Mouse (Mus musculus): ENCODE data around the gene Kcnk10. TPM values are rescaled to one million over a fixed set of nuclear protein-coding genes. Genes with fewer than 3 reads are reported as not detected.

The Kcnk10 gene
- total RNA-seq, 1 experiment from 2014 or later, result not detected

DNA sequence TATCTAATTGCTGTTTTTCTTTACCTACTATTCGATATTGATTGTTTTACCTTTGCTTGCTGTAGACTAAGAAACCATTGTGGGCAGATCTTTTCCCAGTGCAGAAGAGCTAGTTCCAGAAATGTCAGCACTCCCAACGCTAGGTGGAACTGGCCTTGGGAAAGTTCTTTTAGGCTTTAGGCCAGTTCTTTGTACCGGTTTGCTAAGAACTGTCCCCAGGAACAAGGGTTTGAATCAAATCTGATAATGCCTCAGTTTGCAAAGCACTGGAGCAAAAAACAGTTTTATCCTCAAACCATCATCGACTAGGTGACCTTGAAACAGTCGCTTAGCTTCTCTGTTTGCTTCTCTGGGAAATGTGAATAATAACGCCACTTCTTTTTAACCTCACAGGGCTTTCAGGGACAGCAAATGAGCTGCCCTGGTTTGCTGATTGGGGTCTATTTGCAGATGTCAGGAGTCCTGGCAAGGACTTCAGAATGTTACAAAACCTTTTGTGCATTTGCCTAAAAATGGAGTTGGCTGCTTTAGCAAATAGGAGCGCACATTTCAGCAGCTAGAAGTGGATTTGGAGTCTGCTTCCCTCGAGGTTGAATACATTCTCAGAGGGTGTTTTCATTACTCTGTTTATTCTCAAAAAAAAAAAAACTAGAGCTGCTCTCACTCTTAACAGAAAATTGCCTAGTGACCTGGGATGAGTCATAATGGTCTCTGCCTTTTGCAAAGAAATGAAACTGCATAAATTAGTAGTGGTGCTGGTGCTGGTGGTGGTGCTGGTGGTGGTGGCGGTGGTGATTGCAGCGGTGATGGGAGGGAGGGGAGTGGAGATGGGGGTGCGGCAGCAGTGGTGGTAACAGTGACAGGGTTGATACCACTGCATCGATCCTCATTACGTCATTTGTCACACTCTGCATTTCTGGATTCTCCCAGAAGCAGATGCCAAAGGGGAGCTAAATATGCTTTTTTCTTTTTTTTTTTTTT is 53.5 kb downstream of the Kcnk10 start:
- no peak for ATAC-seq (replicated peaks; ENCODE audit: low read depth, poor library complexity, severe bottlenecking)

DNA sequence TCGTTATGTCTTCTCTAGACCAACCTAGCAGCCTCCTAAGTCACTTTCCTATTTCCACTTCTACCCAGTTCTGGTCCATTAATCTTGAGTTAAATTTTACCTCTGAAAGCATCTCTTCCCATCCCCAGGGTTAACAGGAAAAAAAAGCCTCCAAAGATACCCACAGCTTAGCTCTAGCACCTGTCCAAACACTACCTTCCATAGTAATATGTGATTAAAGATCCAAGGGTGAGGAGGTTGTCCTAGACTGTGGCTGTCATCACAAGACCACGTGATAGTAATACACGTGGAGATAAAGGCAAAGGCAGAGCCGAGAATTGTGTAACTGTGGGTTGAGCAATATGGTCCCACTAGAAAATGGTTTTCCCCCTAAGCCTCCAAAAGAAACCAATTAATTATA is 56.8 kb downstream of the Kcnk10 start:
- no peak for ATAC-seq (replicated peaks; ENCODE audit: low read depth, poor library complexity, severe bottlenecking)

DNA sequence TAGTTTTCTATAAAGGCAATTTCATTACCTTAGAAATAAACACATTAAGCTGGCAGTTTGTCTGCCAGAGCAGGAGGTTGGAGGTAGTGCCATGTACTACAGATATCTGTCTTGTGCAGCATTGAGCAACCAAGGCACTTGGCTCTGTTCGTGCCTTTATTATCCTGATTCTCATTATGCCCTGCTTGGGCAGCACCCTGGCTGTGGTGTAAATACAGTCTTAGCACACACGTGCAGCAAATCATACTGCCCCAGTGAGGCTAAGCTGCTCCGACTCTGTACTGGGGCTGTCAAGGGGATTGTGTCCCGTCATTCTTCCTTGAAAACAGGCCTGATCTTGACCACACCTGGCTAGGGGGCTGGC is 57.6 kb downstream of the Kcnk10 start:
- ATAC-seq (replicated peaks; ENCODE audit: low read depth, poor library complexity, severe bottlenecking), result no peak

DNA sequence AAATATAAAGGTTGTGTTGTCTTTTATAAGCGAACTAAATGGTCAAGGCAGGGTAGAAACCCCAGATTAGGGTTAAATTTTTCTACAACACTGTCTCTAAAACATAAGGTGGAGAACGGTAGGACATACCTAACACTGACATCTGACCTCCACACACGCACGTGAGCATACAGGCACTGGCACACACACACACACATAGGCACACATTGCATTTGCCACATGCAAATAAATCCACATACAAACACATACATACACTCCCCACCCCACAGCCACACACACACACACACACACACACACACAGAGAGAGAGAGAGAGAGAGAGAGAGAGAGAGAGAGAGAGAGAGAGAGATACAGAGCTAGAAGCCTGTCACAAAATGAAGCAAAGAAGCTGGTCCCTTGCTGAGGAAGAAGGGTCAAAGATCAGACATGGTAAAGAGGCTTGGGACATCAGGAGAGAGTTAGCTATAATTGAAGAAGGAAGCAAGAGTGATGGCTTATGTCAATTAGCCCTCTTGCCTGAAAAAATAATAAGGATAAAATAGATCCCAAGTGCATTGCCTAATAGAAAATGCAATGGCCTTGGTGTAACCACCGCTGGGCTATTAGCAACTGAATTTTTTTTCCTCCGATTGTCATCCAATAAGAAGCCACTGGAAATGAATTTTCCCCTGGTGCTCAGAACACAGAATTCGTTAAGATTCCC is 58.1 kb downstream of the Kcnk10 start:
- ATAC-seq (replicated peaks; ENCODE audit: low read depth, poor library complexity, severe bottlenecking), result no peak

DNA sequence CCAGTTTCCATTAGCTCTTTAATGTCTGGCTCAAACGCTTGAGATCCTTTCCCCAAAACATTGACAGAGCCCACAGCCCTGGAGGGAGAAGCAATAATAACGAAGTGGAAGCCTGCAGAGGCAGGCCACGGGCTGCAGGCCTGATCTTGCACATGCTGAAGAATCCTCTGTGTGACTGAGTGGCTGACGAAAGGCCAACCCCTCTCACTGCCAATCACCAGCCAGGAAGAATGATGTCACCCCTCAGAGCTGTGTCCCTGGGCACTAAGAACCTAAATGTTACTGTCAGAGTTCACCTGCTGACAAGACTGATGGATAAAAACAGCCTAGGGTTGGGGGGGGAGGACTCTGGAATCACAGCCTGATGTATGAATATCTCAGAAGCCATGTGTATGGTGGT is 72.5 kb downstream of the Kcnk10 start:
- ATAC-seq (replicated peaks; ENCODE audit: low read depth, poor library complexity, severe bottlenecking), result no peak

DNA sequence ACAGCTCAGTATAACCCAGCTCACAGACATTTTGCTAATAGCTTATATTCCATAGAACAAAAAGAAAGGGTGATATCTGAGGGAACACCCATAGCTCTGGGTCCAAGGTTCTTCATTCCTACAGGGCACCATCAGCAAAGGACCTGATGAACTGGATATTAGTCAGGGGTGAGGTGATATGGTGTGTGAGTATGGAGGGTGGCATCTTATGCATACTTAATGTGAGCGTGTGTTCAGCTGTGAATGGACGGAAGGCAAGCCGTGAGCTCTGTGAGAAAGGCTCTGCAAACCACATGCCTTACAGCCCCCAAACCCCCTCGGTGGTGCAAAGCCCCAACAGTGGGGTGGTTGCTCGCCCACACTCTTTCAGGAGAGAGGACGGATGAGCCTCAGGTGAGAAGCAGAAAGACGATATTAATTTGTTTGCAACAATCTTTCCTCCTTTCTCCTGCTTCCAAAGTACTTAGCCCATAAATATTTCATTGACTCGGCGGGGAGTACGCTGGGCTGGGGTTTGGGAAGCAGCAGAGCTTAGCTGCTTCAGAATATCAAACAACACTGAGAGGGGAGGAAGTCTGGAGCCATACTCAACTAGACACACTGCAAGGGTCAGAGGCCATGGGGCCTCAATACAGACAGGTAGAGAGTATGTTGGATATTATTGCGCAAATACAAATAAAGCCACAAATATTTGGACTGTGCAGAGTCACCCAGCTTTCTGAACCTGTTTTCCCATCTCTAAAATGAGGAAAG is 76.4 kb downstream of the Kcnk10 start:
- ATAC-seq (replicated peaks; ENCODE audit: low read depth, poor library complexity, severe bottlenecking), result no peak

DNA sequence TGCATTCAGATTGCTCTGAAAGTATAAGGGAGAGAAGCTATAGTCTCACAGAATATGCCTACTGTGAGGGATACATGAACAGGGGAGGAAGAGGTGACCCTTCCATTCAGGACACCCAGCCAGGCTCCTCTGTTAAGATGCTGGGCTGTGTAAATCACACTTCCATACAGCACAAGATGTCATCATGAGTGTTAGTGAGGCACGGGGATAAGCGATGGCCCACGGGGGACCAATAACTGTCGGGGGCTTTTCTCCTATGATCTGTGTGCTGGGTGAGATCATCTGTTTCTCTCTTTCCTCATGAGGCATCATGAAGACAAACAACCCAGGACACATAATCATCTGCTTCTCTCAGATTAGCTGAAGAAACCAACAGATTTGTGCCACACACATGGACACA is 77.1 kb downstream of the Kcnk10 start:
- ATAC-seq (replicated peaks; ENCODE audit: low read depth, poor library complexity, severe bottlenecking), result no peak

DNA sequence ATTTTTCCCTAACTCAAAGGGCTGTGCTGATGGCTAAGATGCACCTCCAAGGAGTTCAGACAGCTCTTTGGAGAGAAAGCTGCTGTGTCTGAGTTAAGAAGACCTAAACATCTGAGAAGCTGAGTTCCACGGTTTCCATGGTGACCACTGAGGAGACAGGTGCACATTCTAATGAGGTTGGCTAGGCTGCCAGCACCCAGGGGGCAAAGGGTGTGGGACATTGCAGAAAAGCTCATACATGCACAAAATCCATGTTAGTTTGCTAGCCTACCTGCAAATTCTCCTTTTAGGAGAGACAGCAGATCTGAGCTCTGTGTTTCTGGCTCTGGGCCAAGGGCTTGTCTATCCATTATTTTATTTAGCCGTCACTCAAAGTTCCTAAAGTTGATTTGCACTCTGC is 96.7 kb downstream of the Kcnk10 start:
- no peak for ATAC-seq (replicated peaks; ENCODE audit: low read depth, poor library complexity, severe bottlenecking)

DNA sequence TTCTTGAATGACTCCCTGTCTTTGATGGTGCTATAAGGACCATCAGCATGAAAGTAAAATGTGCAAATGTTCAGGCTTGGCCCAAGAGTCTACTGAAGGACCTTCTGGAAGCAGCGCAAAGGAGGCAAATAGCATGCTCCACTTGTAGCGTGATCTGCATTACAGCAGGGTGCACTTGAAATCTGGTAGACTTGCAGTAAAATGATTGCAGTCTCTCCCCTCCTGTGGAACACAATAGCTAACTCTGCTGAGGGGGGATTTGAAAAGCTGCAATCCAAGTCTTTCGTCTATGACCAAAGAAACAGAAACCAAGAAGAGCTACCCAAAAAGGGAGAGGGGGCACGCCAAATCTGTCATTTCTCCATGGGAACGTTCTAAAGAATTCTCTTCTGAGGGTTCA is 97.1 kb downstream of the Kcnk10 start:
- no peak for ATAC-seq (replicated peaks; ENCODE audit: low read depth, poor library complexity, severe bottlenecking)

DNA sequence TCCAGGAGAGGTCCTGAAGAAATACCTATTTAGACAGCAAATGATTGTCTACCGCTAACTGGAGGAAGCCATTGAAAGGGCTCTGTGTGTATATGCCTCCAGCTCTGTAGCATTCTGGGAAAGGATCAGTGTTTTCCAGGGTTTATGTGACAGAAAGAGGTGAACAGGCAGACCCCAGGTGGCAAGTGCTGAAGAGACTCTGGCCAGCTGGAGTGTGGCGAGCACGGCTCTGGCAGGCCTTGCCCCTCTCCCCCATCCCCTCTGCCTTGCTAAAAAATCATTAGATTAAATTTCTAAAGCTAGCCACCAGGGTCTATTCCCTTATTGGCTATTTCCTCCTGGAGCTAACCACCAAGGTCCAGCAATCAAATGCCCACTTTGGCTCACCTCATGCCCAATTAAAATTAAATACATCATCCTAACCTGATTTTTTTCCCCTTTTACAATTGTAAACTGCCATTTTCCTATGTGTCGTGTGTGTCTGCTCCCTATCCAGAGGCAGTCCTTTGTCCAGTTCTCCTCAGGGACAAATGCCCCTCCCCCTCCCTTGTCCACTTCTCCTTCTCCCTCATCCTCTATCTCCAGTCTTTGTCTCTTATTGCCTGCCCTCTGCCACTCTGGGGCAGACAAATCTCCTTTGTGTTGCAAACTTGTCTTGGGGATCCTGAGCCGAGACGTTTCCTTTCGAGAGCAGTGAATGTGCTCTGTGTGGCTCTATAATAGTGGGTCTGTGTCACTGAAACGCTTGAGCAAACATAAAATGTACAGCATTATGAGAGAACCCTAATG is 100.2 kb downstream of the Kcnk10 start:
- ATAC-seq (replicated peaks; ENCODE audit: low read depth, poor library complexity, severe bottlenecking), result no peak

DNA sequence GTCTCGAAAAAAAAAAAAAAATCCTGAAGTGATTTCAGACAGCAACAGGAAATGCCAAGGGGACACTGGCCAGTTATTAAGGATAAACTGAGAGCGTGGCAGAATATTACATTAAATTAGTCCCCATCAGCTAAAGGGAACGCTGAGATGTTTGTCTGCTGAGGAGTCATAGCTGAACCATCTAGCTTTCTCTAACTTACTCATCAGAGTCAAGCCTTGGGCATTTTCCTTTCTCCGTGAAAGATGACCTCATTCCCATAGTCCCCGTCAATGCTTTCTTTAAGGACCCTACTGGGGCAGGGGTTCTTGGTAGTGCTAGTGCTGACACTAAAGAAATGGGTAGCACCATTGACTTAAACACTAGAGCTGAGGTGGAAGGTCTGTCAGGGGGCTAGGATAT is 106.9 kb downstream of the Kcnk10 start:
- no peak for ATAC-seq (replicated peaks; ENCODE audit: low read depth, poor library complexity, severe bottlenecking)

DNA sequence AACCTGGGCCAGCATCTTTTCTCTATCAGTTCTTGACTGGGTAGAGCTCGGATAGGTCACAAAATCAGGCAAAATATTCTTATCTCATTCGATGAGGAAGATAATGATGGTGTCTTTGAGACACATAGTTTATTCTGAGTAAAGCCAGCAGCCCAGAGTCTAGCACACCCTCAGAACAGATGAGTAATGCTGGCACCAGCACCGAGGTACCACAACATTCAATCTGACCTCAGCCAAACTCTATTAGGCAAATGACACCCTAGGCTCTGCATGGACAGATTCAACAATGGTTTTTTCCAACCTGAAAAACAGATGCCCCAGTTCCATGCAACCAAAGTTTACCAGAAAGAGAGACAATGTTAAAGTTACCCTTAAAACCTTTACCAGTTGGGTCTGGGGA is 108.0 kb downstream of the Kcnk10 start:
- ATAC-seq (replicated peaks; ENCODE audit: low read depth, poor library complexity, severe bottlenecking), result no peak

DNA sequence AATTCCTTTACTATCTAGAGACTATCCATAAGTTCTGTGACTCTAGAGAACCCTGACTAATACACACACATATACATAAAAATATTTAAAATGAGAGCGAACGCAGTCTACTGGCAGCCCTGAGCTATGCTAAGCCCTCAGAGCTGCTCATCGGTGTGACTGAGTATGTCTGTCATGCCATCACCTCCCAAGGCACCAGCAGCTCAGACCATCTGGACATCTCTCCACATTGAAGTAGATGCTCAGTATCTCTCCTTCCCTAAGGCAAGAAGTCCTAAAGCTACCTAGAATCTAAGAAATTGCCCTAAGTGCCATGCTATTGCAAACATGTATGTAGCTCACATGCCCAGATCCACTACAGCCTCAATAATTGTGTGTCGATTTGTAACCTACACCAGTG is 110.3 kb downstream of the Kcnk10 start:
- no peak for ATAC-seq (replicated peaks; ENCODE audit: low read depth, poor library complexity, severe bottlenecking)

DNA sequence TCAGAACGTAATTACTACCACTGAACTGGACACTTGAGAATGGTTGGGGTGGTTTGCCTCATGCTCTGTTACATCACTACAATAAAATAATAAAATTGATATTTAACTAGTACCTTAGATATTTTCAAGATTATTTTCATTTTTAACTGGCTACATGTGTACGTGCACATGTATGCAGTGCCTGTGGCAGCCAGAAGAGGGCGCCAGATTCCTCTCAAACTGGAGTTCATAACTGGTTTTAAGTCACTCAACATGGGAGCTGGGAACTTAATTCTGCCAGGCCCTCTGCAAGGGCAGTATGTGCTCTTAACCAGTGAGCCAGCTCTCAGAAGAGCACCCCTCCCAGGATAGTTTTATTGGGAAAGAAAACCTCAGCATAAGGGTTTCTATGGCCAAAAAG is 118.2 kb downstream of the Kcnk10 start:
- ATAC-seq (replicated peaks; ENCODE audit: low read depth, poor library complexity, severe bottlenecking), result no peak

DNA sequence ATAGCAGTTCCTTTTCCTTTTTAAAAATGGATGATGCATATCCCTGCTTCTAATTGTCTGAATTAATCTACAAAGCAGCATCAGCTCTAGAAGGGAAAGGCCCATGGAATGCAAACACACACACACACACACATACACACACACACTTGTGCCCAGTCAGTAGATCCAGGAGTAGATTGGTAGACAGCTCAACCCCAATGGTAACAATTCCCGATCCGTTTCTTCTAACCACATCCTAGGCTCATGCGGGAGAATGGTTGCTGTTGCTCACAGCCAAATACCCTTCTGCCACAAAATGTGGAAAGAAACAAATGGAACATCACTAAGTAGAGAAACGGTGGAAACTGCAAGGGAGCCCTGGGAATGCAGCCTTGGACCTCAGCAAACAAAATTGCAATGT is 119.2 kb downstream of the Kcnk10 start:
- no peak for ATAC-seq (replicated peaks; ENCODE audit: low read depth, poor library complexity, severe bottlenecking)

DNA sequence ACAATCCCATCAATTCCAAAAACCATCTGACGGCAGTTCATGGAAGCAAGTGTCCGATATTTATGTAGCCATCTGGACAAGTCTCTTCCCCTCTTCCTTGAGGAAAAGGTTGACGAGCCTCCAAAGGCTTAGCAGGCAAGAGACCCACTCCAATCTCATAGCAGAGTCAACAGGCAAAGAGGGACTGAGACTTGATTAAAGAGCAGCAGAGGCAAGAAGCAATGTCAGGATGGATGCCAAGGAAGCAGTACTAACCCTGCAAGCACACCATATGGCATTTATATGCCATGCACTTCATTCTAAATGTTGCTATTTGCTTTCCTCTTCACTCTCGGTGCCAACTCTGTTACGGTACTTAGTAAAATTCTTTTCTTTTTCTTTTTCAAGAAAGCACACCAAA is 119.6 kb downstream of the Kcnk10 start:
- no peak for ATAC-seq (replicated peaks; ENCODE audit: low read depth, poor library complexity, severe bottlenecking)

DNA sequence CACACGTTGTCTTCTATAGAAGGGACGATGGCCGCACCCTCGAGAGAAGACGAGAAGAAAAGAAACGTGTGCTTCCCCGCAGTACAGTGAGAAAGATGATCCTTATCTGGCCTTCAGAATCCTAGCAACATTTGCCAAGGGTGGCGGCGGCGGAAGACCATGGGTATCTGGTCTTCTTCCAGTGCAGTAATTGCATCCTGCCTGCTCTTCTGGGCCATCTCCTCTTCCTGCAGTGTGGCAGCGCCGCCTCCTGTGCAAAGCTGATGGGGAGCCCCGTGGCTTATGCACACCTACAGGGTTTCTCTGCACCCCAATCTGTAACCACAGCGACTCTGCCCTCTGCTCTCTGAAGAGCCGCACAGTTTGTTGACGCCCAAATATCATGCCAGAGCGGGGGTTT is 124.9 kb downstream of the Kcnk10 start:
- no peak for ATAC-seq (replicated peaks; ENCODE audit: low read depth, poor library complexity, severe bottlenecking)

DNA sequence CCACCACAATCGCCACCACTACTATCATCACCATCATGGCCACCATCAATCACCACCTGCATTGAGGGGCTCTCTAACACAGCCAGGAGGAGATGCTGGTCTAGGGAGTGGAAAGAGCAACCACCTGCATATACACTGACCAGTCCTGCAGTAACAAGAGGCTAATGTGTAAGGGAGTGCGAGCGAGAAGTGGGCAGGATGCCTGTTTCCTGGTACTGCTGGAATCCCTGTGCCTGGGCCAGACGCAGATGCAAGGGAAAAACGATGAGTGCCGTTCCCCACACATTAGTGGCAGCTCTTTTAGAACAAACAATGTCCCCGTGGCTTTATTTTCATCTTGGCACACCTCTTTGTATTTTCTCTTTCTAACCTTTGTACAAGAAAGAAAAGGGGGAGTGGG is 125.5 kb downstream of the Kcnk10 start:
- no peak for ATAC-seq (replicated peaks; ENCODE audit: low read depth, poor library complexity, severe bottlenecking)

DNA sequence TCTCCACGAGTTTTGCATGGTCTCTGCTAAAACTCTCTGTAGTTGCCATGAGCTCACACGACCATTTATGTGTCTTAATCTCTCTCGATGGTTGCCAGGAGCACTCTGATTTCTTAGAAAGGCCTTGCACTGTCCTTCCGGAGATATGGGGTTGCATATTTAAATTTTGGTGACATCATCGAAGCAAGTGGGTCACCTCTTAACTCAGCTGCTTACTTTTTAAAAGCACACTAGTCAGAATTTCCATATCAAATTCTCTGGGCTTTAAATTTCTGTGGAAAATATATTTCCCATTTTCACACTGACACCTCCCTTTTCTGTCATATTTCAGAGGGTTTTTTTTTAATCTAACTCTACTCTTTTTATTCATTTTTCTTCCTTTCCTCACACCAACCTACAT is 132.5 kb downstream of the Kcnk10 start:
- no peak for ATAC-seq (replicated peaks; ENCODE audit: low read depth, poor library complexity, severe bottlenecking)

DNA sequence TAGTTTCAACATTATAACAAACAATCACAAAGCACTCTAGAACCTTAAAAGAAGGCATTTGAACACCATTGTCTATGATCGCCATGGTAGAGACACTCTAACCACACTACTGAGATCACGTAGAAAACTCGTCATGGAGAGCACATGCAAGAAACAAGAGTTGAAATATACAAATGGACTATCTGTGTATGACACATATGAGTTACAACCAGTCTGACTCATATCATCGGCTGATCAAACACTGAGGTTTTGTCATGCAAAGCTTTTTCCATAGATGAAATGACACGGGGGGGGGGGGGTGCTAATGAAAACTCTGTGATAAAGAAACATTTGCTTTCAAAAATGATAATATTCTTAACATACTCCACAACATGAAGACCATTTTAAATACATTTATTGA is 133.2 kb downstream of the Kcnk10 start:
- no peak for ATAC-seq (replicated peaks; ENCODE audit: low read depth, poor library complexity, severe bottlenecking)
